Mouse (Mus musculus): ENCODE measurements around the gene Oaz1.
A peak's percentile ranks its signal among the peaks of the same experiment; 100 is the strongest.

The Oaz1 gene

DNA sequence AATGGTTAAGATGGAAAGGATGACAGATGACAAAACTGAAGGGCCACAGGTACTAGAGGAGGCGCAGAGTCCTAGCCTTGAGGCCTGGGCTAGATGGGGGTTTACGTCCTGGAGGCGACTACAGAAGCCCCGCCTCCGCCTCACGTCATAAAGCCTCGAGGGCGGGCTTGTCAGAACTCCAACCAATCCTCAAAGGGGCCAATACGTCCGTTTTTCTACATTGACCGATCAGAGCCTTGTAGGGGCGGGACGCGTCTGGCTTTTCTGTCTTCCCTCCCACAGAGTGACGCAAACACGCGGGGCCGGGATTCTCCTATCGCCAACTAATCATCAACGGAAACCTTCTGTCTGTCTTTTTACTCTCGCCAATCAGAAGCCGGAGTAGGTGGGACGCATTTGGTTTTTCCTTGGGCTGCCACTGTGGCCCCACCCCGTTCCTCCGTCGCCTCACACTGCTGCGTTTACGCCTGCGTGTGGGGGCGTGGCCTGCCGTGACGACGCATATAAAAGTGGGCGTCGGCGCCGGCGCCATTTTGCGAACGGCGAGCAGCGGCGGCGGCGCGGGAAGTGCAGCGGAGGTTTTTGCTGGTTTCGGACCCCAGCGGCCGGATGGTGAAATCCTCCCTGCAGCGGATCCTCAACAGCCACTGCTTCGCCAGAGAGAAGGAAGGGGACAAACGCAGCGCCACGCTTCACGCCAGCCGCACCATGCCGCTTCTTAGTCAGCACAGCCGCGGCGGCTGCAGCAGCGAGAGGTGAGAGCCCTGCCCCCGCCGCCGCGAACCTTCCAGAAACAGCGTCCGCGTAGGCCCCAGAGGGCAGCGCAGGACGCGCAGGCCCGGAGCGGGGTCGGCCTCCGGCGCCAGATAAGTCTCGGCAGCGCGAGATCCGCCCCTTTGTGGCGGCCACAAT, at the start of gene Oaz1:
TSS of gene Oaz1 (plus strand) at position 506 of the 912 bp plus-strand sequence.
- DNase-seq = peak; percentile 99

- no peak for DNase-seq
Measured at GRCm38 (mm10) chr10:80777123-80777522, 49.3 kb upstream of the Oaz1 start.

- DNase-seq = no peak
Measured at GRCm38 (mm10) chr10:80779565-80779964, 46.9 kb upstream of the Oaz1 start.

GRCm38 (mm10) chr10:80784302-80784701, 42.2 kb upstream of the Oaz1 start:
- DNase-seq = no peak

DNA sequence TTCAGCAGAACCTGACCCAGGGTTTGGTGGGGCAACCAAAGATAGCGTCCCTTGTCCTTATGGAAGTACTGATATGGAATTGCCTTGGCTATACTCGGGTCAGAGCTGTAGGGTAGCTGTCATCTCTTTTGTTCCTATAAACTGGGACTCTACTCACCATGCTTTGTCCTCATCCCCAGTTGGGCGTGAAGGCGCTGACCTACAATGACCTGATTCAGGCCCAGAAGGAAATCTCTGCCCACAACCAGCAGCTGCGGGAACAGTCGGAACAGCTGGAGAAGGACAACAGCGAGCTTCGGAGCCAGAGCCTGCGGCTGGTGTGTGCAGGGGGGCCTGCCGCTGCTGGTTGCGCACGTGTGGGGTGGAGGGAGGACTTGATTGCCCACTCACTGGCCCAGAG, 41.6 kb upstream of the Oaz1 start:
- no peak for DNase-seq

DNA sequence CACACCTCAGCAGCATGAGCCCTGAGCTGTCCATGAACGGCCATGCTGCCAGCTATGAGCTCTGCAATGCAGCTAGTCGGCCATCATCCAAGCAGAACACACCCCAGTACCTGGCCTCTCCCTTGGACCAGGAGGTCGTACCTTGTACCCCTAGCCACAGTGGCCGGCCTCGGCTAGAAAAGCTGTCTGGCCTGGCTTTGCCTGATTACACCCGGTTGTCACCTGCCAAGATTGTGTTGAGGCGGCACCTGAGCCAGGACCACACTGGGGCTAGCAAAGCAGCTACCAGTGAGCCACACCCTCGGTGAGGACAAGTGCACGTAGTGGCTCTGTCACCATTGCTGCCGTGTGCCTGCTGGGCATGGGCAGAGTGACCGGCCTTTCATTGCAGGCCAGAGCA, 40.5 kb upstream of the Oaz1 start:
- no peak for DNase-seq

GRCm38 (mm10) chr10:80787517-80787916, 38.9 kb upstream of the Oaz1 start:
- no peak for DNase-seq

- no peak for DNase-seq
Measured at GRCm38 (mm10) chr10:80790761-80791404, 35.6 kb upstream of the Oaz1 start.

DNA sequence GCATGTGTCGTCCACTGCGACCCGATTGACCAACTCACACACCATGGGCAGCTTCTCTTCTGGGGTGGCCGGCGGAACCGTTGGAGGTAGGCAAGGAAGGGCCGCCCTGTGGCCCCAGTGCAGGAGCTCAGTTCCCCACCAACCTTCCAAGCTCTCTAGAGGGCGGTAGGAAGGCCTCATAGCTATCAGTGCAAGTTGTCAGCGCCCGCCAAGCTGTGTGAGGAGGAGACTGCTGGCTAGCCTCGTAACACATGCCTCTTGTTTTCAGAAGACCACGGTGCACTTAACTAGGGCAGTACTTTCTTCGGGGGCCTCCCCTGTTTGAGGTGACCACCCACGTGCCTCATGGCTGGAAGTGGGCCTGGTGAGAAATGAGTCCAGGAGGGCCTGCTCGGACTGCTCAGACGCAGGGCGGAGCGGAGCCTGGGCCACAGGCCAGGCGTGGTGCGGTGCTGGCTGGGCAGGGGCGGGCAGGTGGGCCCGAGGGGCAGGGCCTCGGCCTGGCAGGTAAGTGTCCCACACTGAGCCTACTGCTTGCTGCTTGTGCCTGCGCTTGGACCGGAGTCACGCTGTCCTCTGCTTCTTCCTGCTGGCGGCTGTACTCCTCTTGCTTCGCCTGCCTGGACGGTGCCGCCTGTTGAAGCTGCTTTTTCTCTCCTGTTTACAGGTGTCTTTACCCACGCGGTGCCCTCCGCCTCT, 34.8 kb upstream of the Oaz1 start:
- no peak for DNase-seq

DNA sequence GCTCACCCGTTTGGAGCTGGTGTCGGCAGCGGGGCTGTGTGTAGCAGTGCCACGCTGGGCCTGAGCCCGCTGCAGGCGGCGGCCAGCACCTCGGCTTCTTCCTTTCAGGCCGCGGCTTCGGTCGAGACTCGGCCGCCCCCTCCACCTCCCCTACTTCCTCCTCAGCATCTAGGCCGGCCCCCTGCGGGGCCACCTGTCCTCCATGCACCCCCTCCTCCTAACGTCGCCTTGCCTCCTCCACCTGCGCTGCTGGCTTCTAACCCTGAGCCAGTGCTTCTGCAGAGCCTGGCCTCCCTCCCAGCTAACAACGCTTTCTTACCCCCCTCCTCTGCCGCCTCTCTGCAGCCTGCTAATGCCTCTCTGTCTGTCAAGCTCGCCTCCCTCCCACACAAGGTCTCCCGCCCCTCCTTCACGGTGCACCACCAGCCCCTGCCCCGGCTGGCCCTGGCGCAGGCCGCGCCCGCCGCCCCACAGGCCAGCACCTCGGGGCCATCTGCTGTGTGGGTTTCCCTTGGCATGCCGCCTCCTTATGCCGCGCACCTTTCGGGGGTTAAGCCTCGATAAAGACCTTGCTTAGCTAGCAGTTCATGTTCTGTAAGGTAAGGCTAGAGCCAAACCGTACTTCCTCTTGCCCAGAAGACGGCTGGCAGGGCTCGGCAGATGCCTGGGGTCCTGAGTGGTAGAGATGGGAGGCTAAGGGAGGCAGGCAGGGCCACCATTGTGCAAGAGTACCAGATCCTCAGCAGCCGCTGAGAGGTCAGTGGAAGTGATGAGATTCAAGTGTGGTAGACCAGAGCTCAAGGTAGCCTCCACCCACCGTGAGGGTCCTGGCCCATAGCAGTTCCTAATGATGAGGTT, 34.1 kb upstream of the Oaz1 start:
- DNase-seq = no peak

DNA sequence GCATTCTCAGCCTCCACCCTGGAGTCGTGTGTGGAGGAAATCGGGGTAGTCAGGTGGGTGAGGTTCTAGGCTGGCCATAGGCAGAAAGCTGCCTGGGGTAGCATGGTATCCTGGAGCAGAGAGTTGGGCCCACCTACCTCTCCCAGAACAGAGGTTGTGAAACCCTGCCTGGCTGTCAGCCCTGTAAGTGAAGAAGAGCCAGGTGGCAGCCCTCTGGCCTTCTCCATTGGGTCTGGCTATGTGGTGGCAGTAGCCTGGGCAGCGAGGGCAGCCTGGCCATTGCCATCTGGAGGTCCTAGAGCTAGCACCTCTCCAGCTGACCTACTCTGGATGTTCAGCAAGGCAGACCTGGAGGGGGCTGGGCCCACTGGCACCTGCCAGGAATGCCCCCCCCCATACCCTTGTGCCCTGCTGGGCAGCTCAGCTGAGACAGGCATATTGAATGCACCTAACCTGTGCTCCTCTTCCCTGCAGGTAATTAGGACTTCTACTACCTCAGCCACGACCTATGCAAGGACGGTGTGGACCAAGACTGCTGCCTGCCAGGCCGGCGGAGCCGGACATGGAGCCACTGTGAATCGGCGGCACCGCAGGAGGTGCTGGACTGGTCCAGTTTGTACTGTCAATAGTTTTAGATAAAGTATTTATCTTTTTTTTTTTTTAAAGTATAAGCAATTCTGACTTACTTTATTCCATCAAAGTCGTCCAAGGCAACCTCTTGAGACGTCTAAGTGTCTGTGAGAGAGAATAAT, 33.2 kb upstream of the Oaz1 start:
- no peak for DNase-seq

DNA sequence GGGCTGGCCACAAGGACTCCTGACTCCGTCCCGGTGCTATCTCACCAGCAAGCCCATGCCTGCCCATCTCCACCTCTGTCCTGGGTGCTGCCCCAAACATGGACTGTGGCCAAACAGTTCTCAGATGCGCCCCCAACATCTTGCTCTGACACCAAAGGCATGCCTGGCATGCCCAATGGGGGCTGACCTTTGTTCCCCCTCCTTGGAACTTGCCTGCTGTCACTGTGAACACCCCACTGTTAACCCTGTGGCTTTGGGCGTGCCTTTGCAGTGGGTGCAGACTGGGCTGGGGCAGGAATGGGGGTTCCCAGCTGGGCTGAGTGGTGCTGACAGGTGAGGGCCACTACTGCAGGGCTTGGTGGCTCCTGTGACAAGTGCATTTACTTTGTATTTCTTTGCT, 32.7 kb upstream of the Oaz1 start:
- DNase-seq = no peak

DNA sequence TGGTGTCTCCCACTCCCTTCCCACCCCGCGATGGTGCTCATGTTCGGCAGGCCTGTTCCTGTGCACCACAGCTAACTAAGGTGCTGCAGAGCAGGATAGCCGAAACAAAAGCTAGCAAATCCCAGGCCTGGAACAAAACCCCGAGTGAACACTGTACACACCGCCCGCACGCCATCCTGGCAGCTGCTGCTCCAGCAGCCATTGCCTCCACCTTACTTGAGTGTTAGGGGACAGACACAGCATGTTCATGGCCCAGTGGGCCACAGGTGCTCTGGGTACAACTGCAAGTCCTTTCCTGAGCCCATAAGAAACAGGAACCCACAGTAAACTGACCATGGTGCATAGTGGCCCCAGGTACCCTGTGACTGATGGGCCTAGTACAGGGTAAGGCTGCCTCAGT, 31.7 kb upstream of the Oaz1 start:
- no peak for DNase-seq

DNA sequence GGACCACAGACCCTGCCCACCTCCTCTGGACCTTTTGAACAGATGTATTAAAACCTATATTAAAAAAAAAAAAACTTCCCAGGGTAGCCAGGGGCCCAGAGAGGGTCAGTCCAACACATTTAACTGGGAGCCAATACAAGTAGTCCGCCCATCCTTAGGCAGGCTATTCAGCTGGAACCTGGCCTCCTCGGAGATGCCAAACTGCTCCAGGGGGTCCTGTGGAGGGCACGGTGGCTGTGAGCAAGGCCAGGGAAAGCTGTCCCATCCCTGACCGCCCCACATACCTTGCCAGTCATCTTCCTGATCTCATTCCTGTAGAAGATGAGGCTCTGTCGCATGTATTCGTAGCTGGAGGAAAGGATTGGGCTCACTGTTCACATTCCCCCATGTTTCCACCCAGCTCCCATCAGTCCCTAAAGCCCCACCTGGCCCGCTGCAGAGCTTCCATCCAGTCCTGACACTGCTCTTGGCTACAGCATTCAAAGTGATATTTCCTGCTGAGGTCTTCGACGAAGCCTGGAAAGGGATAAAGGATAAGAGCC, 30.1 kb upstream of the Oaz1 start:
- no peak for DNase-seq

DNA sequence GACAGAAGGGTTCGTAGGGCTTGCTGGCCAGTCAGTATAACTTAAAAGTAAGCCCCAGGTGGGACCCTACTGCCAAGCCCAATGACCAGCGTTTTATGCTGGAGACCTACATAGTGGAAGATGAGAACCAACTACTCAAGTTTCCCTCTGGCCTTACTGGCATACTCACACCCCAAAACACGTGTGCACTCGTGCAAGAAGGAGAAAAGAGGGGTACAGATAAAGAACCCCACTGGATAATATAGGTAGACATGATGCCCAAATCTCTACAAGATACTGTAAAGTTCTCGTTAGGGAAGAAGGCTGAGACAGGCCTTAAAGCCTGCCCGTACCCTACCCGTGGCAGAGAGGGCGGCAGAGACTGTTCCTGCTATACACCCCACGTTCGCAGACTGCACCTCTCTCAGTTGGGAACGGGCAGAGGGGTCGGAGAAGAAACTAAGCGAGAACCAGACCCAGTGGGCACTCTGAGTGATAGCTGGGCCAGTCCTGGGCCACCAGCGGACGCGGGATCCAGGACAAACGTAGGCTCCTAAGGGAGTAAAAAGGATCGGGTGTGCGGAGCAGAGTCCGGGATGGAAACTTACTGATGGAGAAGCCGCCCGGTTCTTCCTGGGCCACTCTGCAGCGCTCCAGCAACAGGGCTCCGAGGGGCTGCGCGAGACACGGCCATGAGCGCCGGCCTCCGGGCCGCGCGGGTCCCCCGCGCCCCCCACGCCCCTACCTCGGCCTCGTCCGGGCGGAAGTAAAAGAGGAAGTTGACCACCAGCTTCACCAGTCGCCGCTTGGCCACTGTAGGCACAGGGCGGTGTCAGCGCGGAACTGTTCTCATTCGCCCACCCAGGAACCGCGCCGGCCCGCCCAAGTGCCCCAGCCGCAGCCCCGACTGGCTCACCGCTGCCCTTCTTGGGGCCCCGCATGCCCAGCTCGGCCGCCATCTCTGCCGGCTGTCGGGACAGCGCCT, 29.0 kb upstream of the Oaz1 start:
- no peak for DNase-seq

- DNase-seq = peak; percentile 95
Measured at GRCm38 (mm10) chr10:80798150-80799006, 28.1 kb upstream of the Oaz1 start, which contains the start of the genes Sf3a2 and Plekhj1. Gene Sf3a2 (plus strand): TSS chr10:80798198. Gene Plekhj1 (minus strand): TSS chr10:80798626.

DNA sequence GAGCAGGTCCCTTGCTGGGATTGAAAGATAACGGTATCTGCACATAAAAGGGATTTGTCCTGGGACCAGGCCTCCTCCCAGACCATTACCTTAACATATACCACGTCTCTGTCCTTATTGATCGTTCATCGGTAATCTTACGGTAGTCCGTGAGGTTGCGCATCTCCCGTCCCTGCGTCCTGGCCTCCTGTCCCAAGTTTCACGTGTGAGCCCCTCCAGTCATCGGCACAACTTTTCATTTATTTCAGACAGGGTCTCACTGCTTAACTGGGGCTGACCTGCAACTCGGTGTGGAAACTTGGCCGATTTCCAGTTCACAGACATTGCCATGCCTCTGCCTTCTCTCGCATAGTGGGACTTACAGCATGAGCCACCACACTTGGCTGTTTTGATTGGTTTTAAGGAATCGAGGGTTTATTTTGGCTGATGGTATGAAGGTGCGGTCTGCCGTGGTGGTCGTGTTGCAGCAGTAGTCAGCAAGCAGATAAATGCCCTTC, 27.3 kb upstream of the Oaz1 start:
- DNase-seq = no peak

GRCm38 (mm10) chr10:80802204-80802912, 24.1 kb upstream of the Oaz1 start:
- no peak for DNase-seq
